Mouse (Mus musculus): ENCODE results near the gene Mpv17l2.
A peak's percentile ranks its signal among the peaks of the same experiment; 100 is the strongest.

DNA sequence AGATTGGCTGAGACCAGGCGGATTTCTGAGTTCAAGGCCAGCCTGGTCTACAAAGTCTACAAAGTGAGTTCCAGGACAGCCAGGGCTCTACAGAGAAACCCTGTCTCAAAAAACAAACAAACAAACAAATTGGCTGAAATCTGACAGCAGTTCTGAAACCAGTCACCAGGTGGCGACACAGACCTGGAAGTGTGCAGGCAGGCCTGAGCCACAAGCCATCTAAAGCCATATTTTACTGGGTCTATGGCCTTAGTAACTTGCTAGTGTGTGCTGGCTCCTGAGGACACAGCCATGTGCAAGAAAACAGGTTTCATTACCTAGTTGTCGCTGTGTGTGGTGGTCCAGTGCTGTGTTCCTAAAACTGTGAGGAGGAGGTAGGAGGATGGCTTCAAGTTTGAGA lies 40.0 kb downstream of the Mpv17l2 start:
- TF ChIP-seq CTCF (IDR thresholded peaks at IDR 0.05; ENCODE audit: low read depth, low read length) (peak; percentile 54), GATA1 (IDR thresholded peaks at IDR 0.05; ENCODE audit: borderline replicate concordance, low read length) (no peak), TAL1 (conservative IDR thresholded peaks at IDR 0.05; ENCODE audit: low read depth, low read length) (no peak), GATA2 (IDR thresholded peaks at IDR 0.05; ENCODE audit: borderline replicate concordance, low read depth, low read length) (no peak)

Measured in G1E (cell line).